10 mouse cellular contexts compared by ENCODE assay signal in the genomic region with DNA sequence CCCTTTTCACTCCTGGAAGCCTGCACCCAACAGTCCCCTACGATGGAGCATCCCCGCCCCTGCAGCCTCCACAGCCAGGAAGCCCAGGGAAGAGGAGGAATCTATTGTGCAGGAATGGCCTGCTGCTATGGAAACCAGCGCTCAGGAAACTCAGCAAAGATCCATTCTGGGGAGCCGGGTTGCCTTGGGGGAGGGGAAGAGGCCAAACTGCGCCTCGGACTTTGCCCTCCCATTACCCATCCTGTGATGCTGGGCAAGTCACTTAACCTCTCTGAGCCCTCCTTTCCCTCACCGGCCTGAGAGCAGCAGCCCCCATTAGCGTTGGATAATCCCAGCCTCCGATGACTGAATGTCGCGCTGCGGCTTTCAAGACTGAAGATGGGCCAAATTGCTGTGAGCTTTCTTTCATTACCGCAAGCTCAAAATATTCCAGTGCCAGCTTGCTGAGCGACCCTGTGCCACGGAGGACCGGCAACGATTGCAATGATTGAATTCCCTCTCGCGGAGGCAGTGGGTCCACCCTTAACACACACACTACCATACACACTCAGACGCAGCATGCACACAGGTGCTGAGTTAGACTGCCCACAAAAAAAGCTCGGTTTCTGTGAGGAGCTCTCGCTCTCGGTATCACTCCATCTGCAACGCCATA. TPM values are rescaled to one million over a fixed set of nuclear protein-coding genes. Genes with fewer than 3 reads are reported as not detected.
DNase-seq lines count a peak whose midpoint lies in the region; ATAC-seq lines count a peak whose summit lies in the region.
"Had no signal": no experiment of that assay in that cellular context is flagged by ENCODE, and none has a peak within 500 bp of the region (broad histone marks: within the 10 kb centered on the region; RNA-seq: fewer than 3 reads in every experiment).

No protein-coding gene starts in this region.

- peaks cover 27% of the 10 kb centered on the region for H3K27me3 ChIP-seq in kidney, embryonic 15.5 days
- peaks cover 38% of the 10 kb centered on the region for H3K27me3 ChIP-seq in embryonic facial prominence, embryonic 13.5 days
- H3K27me3 ChIP-seq in stomach, embryonic 16.5 days (ENCODE audit: control insufficient read depth, insufficient read depth, low read length), result no peaks in the 10 kb centered on the region

- peaks cover 15% of the 10 kb centered on the region for H3K4me1 ChIP-seq in kidney, embryonic 15.5 days
- H3K4me1 ChIP-seq in embryonic facial prominence, embryonic 13.5 days, result peaks cover 20% of the 10 kb centered on the region
- H3K4me1 ChIP-seq in stomach, embryonic 16.5 days (ENCODE audit: control insufficient read depth, insufficient read depth, low read length), result peaks cover 3% of the 10 kb centered on the region; the same call in 1 of the 2 replicates

- H3K4me3 ChIP-seq in kidney, embryonic 15.5 days (replicated peaks), result peak overlapping the region; percentile 21
- H3K4me3 ChIP-seq in embryonic facial prominence, embryonic 13.5 days, result peak overlapping the region; percentile 29
- H3K4me3 ChIP-seq in stomach, embryonic 16.5 days (replicated peaks; ENCODE audit: low read length), result no peak overlapping the region

- no peak overlapping the region for H3K27ac ChIP-seq in kidney, embryonic 15.5 days
- H3K27ac ChIP-seq in embryonic facial prominence, embryonic 13.5 days, result no peak overlapping the region
- H3K27ac ChIP-seq in stomach, embryonic 16.5 days (ENCODE audit: low read length), result no peak overlapping the region

- H3K9ac ChIP-seq in kidney, embryonic 15.5 days, result no peak overlapping the region
- peak overlapping the region; percentile 44; the same call in 1 of the 2 replicates for H3K9ac ChIP-seq in embryonic facial prominence, embryonic 13.5 days
- no peak overlapping the region for H3K9ac ChIP-seq in stomach, embryonic 16.5 days (ENCODE audit: low read length)

- peak overlapping the region; percentile 55 for H3K4me2 ChIP-seq in kidney, embryonic 15.5 days
- peak overlapping the region; percentile 63 for H3K4me2 ChIP-seq in embryonic facial prominence, embryonic 13.5 days
- peak overlapping the region; percentile 23; the same call in 1 of the 2 replicates for H3K4me2 ChIP-seq in stomach, embryonic 16.5 days (ENCODE audit: low read depth, low read length)

- H3K36me3 ChIP-seq in kidney, embryonic 15.5 days, result no peaks in the 10 kb centered on the region
- H3K36me3 ChIP-seq in embryonic facial prominence, embryonic 13.5 days, result no peaks in the 10 kb centered on the region
- no peaks in the 10 kb centered on the region for H3K36me3 ChIP-seq in stomach, embryonic 16.5 days (ENCODE audit: control insufficient read depth, insufficient read depth, low read length)

- ATAC-seq in kidney, embryonic 15.5 days (replicated peaks; ENCODE audit: low FRiP score), result 0 out of 2 replicates have a peak, but pooled peaks have one; percentile 46
- ATAC-seq in embryonic facial prominence, embryonic 13.5 days (ENCODE audit: insufficient number of reproducible peaks, insufficient read depth, low FRiP score, low TSS enrichment, low read depth), result no peak
- no peak for ATAC-seq in stomach, embryonic 16.5 days (ENCODE audit: insufficient read depth, low FRiP score)
- ATAC-seq in erythroblast, adult 5-6 weeks (replicated peaks; ENCODE audit: low FRiP score, poor library complexity, severe bottlenecking), result no peak
- ATAC-seq: Patski had no signal

- WGBS in kidney, embryonic 15.5 days, result 12% methylated on average over 24 of the region's 24 CpGs
- WGBS in embryonic facial prominence, embryonic 13.5 days, result 8% methylated on average over 24 of the region's 24 CpGs
- 14% methylated on average over 24 of the region's 24 CpGs for WGBS in stomach, embryonic 16.5 days

- no peaks in the 10 kb centered on the region for H3K9me3 ChIP-seq in kidney, embryonic 15.5 days (replicated peaks)
- H3K9me3 ChIP-seq in embryonic facial prominence, embryonic 13.5 days, result no peaks in the 10 kb centered on the region
- H3K9me3 ChIP-seq in stomach, embryonic 16.5 days (replicated peaks; ENCODE audit: control insufficient read depth, low read length), result no peaks in the 10 kb centered on the region

- DNase-seq in kidney, adult 11 months, result no peak
- DNase-seq in kidney, postnatal 14 days, result peak; percentile 49
- DNase-seq in mesoderm, embryonic 11.5 days (ENCODE audit: low read depth, low spot score), result peak; percentile 57
- DNase-seq in spleen, postnatal 4 days (ENCODE audit: low spot score in 2 of 2), result no peak

RNA-seq across cellular contexts. Expression of a gene that starts 18.1 kb away (rescaled TPM):
- polyA plus RNA-seq in kidney, embryonic 15.5 days (2015; fragmentation: Nextera tagmentation; extraction: Ambion mirVana), result 28.4 and 30.6 TPM in 2 replicates
- 22.0 and 24.1 TPM in 2 replicates for polyA plus RNA-seq in embryonic facial prominence, embryonic 13.5 days (2015; fragmentation: Nextera tagmentation; extraction: Ambion mirVana)
- 23.9 and 26.2 TPM in 2 replicates for polyA plus RNA-seq in stomach, embryonic 16.5 days (2015; fragmentation: Nextera tagmentation; extraction: Ambion mirVana)
- total RNA-seq in erythroblast, adult 5-6 weeks (2015; ENCODE audit: low replicate concordance), result 46.3 and 59.8 TPM in 2 replicates
- total RNA-seq in erythroblast, adult 5-6 weeks (2017; ENCODE audit: low replicate concordance), result 45.0 and 60.8 TPM in 2 replicates

RNA-seq across cellular contexts. Expression of a gene that starts 38.1 kb away (rescaled TPM):
- polyA plus RNA-seq in kidney, embryonic 15.5 days (2015; fragmentation: Nextera tagmentation; extraction: Ambion mirVana), result 0.08 TPM in 1 of 2 replicates, not detected in the other
- polyA plus RNA-seq in embryonic facial prominence, embryonic 13.5 days (2015; fragmentation: Nextera tagmentation; extraction: Ambion mirVana), result not detected in 2 replicates
- not detected in 2 replicates for polyA plus RNA-seq in stomach, embryonic 16.5 days (2015; fragmentation: Nextera tagmentation; extraction: Ambion mirVana)
- 0.42 TPM in 1 of 2 replicates, not detected in the other for total RNA-seq in erythroblast, adult 5-6 weeks (2015; ENCODE audit: low replicate concordance)
- total RNA-seq in erythroblast, adult 5-6 weeks (2017; ENCODE audit: low replicate concordance), result not detected in 2 replicates
- polyA plus RNA-seq: large intestine, adult 2 months; Patski had no signal

Comparison
In these comparisons a context has a peak if more than half of its experiments do, and no peak if none do; other contexts are left out.
1. DNase-seq: peak in kidney, postnatal 14 days (single experiment) and mesoderm, embryonic 11.5 days (single experiment); none in kidney, adult 11 months (single experiment) and spleen, postnatal 4 days (0 of 2).
2. Peak in every context shown above with its lines, with median percentiles within 50 percentile points of each other: H3K4me2 ChIP-seq.